Mouse (Mus musculus): ENCODE data around the gene Mybpc2. TPM values are rescaled to one million over a fixed set of nuclear protein-coding genes. Genes with fewer than 3 reads are reported as not detected.

Gene Mybpc2
- polyA plus RNA-seq, 1 experiment from 2014 or later, result 0.09 TPM

DNA sequence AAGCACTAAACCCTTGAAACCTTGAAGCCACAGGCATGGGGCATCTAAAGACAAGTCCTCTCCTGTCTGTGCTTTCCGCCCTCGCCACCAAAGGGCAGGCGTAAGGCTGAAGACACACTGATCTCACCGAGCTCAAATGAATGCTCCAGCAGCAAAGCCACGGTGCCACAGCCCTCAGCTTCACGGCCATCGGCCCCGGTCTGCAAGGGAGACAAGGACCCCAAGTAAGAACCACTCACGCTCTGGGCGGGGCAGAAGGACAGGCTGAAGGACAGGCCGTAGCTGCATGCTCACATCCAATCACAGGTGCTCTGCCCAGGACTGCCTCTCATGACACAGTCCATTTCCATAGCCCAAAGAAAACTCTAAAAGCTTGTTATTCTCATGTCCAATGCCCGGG, 29.8 kb downstream of the Mybpc2 start:
- Histone ChIP-seq H3K9me3 (no peaks in the 10 kb centered on the region), H3K27me3 (peaks cover 5% of the 10 kb centered on the region; the same call in 1 of the 2 replicates), H3K4me3 (replicated peaks) (no peak overlapping the region), H3K4me2 (no peak overlapping the region), H3K4me1 (replicated peaks) (peaks cover 20% of the 10 kb centered on the region), H3K27ac (no peak overlapping the region), H3K9ac (replicated peaks) (no peak overlapping the region), H3K36me3 (peaks cover 56% of the 10 kb centered on the region)
- WGBS, result 94% methylated on average over 12 of the region's 12 CpGs
- ATAC-seq (ENCODE audit: insufficient number of reproducible peaks, insufficient read depth, low FRiP score, low TSS enrichment, low read depth), result no peak

DNA sequence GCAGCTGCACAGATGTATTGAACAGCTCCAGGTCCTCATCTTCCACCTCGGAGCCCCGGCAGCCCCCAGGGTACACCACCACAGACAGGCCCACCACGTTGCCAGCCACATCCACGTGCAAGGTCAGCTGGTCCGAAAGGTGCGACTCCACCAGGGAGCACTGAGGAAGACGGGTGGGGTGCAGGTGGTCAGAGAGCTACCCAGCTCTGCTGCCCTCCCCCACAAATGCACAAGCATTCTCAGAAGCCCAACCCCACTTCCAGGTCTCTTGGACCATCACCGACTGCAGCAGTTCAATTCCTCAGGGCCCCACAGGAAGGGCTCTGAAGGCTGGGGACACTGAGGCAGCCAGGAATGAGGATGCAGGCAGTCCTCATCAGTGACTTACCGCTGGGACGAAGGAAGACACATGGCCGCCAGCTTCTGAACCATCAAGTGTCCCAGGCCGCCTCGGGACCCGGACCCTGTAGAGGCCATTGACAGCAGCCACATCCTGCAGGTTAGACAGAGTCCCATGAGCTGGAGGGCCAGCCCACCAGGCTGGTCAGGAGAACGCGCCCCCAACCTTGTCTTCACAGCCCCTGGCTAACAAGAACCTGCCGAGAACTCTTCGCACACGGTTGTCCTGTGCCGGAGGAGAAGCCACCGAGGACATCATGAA, 32.2 kb downstream of the Mybpc2 start:
- H3K27ac ChIP-seq, result no peak overlapping the region
- H3K27me3 ChIP-seq, result no peaks in the 10 kb centered on the region
- ATAC-seq (ENCODE audit: insufficient number of reproducible peaks, insufficient read depth, low FRiP score, low TSS enrichment, low read depth), result no peak
- peaks cover 64% of the 10 kb centered on the region for H3K36me3 ChIP-seq
- H3K4me1 ChIP-seq (replicated peaks), result peaks cover 17% of the 10 kb centered on the region
- H3K4me3 ChIP-seq (replicated peaks), result no peak overlapping the region
- no peak overlapping the region for H3K9ac ChIP-seq (replicated peaks)
- WGBS, result 94% methylated on average over 21 of the region's 21 CpGs
- no peaks in the 10 kb centered on the region for H3K9me3 ChIP-seq
- no peak overlapping the region for H3K4me2 ChIP-seq

DNA sequence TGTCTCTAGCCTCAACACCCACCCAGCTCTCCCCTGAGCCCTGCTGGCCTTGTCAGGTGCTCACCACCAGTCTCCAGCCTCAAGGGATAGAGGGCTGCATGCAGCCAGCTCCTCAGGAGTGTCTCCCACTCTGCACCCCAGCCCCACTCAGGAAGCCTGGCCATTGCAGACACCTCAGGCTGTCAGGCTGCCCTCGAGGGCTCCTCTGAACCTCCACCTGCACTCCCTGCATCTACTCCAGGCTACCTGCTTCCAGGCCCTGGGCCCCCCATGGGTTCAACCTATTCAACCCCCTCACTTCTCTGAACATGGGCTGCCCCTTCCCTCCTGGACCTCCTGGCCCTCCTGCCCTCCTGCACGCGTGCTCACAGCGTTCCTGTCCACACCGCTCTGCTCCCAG, 33.1 kb downstream of the Mybpc2 start:
- ATAC-seq (ENCODE audit: insufficient number of reproducible peaks, insufficient read depth, low FRiP score, low TSS enrichment, low read depth), result no peak
- Histone ChIP-seq H3K27ac (no peak overlapping the region), H3K9me3 (no peaks in the 10 kb centered on the region), H3K9ac (replicated peaks) (no peak overlapping the region), H3K4me2 (no peak overlapping the region), H3K27me3 (no peaks in the 10 kb centered on the region), H3K4me1 (replicated peaks) (peaks cover 14% of the 10 kb centered on the region), H3K4me3 (replicated peaks) (no peak overlapping the region), H3K36me3 (peaks cover 64% of the 10 kb centered on the region)
- WGBS, result 93% methylated on average over 5 of the region's 5 CpGs

DNA sequence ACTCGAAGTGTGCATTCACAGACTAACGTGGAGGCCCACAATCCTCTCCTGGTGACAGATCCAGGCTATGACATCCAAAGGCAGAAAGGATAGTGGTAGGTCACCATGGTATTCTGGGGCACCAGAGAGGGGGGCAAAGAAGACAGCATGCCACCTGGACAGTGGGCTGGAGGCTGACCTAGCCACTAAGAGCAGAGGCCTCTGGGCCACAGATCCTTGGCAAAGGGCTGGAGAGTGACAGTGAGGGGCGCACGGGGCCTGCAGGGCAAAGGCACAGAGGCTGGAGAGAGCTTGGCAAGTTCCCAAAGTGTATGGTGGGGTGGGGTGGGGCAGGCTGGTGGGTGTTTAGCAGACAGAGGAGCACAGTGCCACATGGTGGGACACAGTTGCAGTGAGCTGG, 34.2 kb downstream of the Mybpc2 start:
- ATAC-seq (ENCODE audit: insufficient number of reproducible peaks, insufficient read depth, low FRiP score, low TSS enrichment, low read depth), result no peak
- Histone ChIP-seq H3K27ac (no peak overlapping the region), H3K9ac (replicated peaks) (no peak overlapping the region), H3K36me3 (peaks cover 64% of the 10 kb centered on the region), H3K9me3 (no peaks in the 10 kb centered on the region), H3K4me1 (replicated peaks) (peaks cover 9% of the 10 kb centered on the region), H3K4me3 (replicated peaks) (no peak overlapping the region), H3K27me3 (no peaks in the 10 kb centered on the region), H3K4me2 (no peak overlapping the region)
- WGBS, result 97% methylated on average over 4 of the region's 4 CpGs

DNA sequence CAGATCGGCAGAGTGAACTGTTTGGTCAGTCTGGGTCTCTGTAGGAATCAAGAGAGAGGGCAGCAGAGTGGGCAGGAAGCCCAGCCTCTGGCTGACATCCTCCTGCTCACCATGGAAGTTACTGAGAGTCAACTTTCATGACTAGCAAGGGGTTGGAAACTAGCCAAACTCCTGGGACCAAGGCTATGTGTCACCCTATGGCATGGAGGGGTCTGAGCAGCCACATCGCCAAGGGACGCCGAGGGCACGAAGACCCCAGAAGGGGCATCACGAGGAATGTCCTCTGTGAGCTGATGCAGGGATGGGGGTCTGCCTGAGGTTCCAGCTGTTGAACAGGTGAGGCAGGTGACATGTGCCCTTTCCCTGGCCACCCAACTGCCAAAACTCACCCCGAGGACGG, 35.9 kb downstream of the Mybpc2 start:
- Histone ChIP-seq H3K4me3 (replicated peaks) (no peak overlapping the region), H3K36me3 (peaks cover 51% of the 10 kb centered on the region), H3K27me3 (no peaks in the 10 kb centered on the region), H3K4me2 (no peak overlapping the region), H3K9ac (replicated peaks) (no peak overlapping the region), H3K9me3 (no peaks in the 10 kb centered on the region), H3K4me1 (replicated peaks) (no peaks in the 10 kb centered on the region), H3K27ac (no peak overlapping the region)
- no peak for ATAC-seq (ENCODE audit: insufficient number of reproducible peaks, insufficient read depth, low FRiP score, low TSS enrichment, low read depth)
- 89% methylated on average over 8 of the region's 8 CpGs for WGBS

DNA sequence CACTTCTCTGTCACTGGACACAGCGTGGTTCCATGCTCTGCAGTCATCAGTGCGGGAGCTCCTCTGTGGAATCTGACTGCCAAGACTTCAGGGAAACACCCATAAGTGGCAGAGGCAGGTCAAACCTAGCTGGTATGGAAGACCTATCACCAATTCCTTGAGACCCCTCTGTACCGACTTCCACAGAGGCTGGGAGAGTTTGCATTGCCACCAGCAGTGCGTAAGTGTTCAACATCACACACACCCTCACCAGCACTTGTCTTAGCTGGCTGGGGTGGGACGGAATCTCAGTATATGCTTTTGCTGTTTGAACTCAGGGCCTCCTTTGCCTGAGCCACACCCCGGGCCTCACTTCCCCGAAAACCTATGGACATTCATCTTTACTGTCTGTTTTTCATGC, 36.5 kb downstream of the Mybpc2 start:
- Histone ChIP-seq H3K9ac (replicated peaks) (no peak overlapping the region), H3K4me3 (replicated peaks) (no peak overlapping the region), H3K36me3 (peaks cover 45% of the 10 kb centered on the region), H3K4me1 (replicated peaks) (no peaks in the 10 kb centered on the region), H3K4me2 (no peak overlapping the region), H3K27ac (no peak overlapping the region), H3K27me3 (peaks cover 4% of the 10 kb centered on the region; the same call in 1 of the 2 replicates), H3K9me3 (no peaks in the 10 kb centered on the region)
- WGBS, result 87% methylated on average over 7 of the region's 7 CpGs
- no peak for ATAC-seq (ENCODE audit: insufficient number of reproducible peaks, insufficient read depth, low FRiP score, low TSS enrichment, low read depth)

DNA sequence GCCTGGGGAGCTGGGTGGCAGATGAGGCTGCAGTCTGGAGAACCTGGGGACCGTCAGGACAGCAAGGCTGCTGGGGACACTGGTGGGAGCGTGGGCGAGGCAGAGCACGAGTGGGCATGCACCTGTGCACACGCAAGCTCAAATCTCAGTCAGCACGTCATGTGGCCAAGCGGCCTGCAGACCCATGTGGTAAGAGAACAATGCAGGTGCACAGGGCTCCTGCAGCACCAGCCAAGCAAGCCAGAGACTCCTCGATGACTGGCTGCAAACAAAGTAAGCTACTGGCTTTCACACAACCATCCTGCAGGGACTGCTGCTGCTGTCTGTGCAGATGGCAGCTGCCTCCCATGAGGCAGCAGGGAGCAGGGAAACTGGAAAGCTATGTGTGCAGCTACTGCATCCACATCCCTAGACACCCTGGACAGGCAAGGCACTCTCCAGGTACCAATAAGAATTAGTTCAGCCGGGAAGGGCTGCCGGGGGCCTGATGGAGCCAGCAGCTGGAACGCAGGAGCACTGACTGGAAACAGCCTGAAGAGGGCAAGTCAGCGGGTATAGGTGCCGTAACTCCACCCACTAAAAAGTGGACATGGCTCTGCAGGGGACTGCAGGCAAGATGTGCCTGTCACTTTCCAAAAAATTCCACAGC, 37.4 kb downstream of the Mybpc2 start:
- no peak overlapping the region for H3K27ac ChIP-seq
- H3K9me3 ChIP-seq, result no peaks in the 10 kb centered on the region
- H3K4me2 ChIP-seq, result no peak overlapping the region
- no peak overlapping the region for H3K4me3 ChIP-seq (replicated peaks)
- 67% methylated on average over 13 of the region's 13 CpGs for WGBS
- H3K4me1 ChIP-seq (replicated peaks), result no peaks in the 10 kb centered on the region
- H3K36me3 ChIP-seq, result peaks cover 36% of the 10 kb centered on the region
- ATAC-seq (ENCODE audit: insufficient number of reproducible peaks, insufficient read depth, low FRiP score, low TSS enrichment, low read depth), result no peak
- H3K9ac ChIP-seq (replicated peaks), result no peak overlapping the region
- peaks cover 13% of the 10 kb centered on the region; the same call in 1 of the 2 replicates for H3K27me3 ChIP-seq

DNA sequence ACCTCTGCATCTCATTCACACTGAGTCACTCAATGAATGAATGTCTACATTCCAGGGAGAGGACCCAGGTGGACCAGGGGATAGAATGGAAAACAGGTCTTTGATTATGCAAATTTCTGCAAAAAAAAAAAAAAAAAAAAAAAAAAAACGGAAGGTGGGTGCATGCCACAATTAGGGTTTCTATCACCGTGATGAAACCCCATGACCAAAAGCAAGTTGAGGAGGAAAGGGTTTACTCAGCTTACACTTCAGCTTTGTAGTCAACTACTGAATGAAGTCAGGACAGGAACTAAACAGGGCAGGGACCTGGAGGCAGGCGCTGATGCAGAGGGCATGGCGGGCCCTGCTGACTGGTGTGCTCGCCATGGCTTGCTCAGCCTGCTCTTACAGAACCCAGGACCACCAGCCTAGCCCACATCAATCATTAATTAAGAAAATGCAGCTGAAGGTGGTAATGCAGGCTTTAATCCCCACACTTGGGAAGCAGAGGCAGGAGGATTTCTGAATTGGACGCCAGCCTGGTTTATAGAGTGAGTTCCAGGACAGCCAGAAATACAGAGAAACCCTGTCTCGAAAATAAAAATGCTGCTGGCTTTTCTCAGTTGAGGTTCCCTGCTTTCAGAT, 38.8 kb downstream of the Mybpc2 start:
- no peak overlapping the region for H3K4me2 ChIP-seq
- H3K9ac ChIP-seq (replicated peaks), result no peak overlapping the region
- peaks cover 24% of the 10 kb centered on the region for H3K27me3 ChIP-seq
- H3K4me3 ChIP-seq (replicated peaks), result no peak overlapping the region
- no peak overlapping the region for H3K27ac ChIP-seq
- ATAC-seq (ENCODE audit: insufficient number of reproducible peaks, insufficient read depth, low FRiP score, low TSS enrichment, low read depth), result no peak
- H3K4me1 ChIP-seq (replicated peaks), result no peaks in the 10 kb centered on the region
- peaks cover 22% of the 10 kb centered on the region for H3K36me3 ChIP-seq
- 76% methylated on average over 6 of the region's 7 CpGs for WGBS
- H3K9me3 ChIP-seq, result no peaks in the 10 kb centered on the region

DNA sequence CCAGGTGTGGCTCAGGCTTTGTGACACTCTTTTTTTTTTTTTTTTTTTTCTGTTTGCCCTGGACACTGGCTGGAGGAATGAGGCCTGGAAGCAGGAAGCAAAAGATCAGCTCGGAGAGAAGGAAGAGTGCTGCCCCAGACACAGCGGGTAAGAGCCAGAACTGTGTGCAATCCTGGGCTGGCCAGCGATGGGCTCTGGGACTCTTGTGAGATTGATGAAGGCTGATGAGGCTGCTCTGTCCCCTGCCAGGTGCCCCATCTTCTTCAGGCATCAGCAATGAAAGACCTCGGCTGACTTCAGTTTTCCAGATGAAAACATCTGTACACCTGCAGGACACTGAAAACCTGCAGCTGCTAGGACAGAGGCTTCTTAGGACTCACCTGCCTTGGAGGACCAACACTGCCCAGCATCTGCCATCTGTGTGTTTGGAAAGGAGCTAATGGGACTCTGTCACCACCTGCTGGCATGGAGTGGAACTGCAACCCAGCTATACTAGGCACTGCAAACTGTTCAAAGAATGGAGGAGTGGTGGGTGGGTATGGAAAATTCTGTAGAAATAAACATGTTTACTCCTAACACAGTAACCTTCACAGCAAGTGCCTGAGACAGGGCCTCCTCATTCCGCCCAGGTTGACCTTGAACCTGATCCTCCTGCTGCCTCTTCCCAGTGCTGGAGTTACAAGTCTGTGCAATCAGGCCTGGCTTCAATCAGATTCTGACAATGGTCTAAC, 39.5 kb downstream of the Mybpc2 start:
- H3K27ac ChIP-seq, result no peak overlapping the region
- ATAC-seq (ENCODE audit: insufficient number of reproducible peaks, insufficient read depth, low FRiP score, low TSS enrichment, low read depth), result peak; percentile 54; the same call in 1 of the 2 replicates
- H3K4me2 ChIP-seq, result no peak overlapping the region
- no peak overlapping the region for H3K9ac ChIP-seq (replicated peaks)
- H3K4me3 ChIP-seq (replicated peaks), result no peak overlapping the region
- no peaks in the 10 kb centered on the region for H3K9me3 ChIP-seq
- 31% methylated on average over 5 of the region's 5 CpGs for WGBS
- peaks cover 15% of the 10 kb centered on the region for H3K36me3 ChIP-seq
- H3K27me3 ChIP-seq, result peaks cover 29% of the 10 kb centered on the region
- H3K4me1 ChIP-seq (replicated peaks), result no peaks in the 10 kb centered on the region

DNA sequence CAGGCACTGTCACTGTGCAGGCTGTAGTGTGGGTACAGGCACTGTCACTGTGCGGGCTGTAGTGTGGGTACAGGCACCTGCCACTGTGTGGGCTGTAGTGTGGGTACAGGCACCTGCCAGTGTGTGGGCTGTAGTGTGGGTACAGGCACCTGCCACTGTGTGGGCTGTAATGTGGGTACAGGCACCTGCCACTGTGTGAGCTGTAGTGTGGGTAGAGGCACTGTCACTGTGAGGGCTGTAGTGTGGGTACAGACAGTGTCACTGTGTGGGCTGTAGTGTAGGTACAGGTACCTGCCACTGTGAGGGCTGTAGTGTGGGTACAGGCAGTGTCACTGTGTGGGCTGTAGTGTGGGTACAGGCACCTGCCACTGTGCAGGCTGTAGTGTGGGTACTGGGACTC, 40.3 kb downstream of the Mybpc2 start:
- Histone ChIP-seq H3K27me3 (peaks cover 38% of the 10 kb centered on the region), H3K27ac (no peak overlapping the region), H3K9me3 (no peaks in the 10 kb centered on the region), H3K36me3 (peaks cover 8% of the 10 kb centered on the region; the same call in 1 of the 2 replicates), H3K4me2 (no peak overlapping the region), H3K4me3 (replicated peaks) (no peak overlapping the region), H3K4me1 (replicated peaks) (no peaks in the 10 kb centered on the region), H3K9ac (replicated peaks) (no peak overlapping the region)
- 84% methylated on average over 1 of the region's 1 CpGs for WGBS
- no peak for ATAC-seq (ENCODE audit: insufficient number of reproducible peaks, insufficient read depth, low FRiP score, low TSS enrichment, low read depth)

DNA sequence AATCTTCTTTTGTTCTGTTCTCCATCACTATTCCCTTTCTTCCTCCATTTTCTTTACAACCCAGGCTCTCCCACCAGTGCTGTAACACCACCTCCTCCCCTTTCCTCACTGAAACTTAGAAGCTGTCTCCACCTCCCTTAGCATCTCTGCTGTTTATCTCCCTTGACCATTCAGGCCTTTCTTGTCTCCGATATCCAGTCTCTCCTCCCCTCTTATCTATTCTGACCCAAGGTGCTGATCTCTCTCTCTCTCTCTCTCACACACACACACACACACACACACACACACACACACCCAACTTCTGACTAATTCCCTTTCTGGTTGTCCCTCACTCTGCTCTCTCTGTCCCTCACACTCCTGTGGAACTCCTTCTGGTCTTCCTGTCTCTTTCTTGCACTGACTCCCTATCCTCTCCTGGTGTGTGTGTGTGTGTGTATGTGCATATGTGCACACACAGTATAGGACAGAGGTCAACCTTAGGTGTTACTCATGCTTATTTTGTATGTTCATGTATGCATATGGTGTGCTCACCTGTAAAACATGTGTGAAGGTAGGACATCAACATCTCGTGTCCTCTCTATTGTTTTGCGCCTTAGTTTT, 41.5 kb downstream of the Mybpc2 start:
- ATAC-seq (ENCODE audit: insufficient number of reproducible peaks, insufficient read depth, low FRiP score, low TSS enrichment, low read depth), result no peak

More for the DNA sequence above, 41.5 kb downstream of the Mybpc2 start:
- 69% methylated on average over 3 of the region's 3 CpGs for WGBS
- Histone ChIP-seq H3K4me1 (replicated peaks) (no peaks in the 10 kb centered on the region), H3K36me3 (no peaks in the 10 kb centered on the region), H3K9me3 (no peaks in the 10 kb centered on the region), H3K4me3 (replicated peaks) (no peak overlapping the region), H3K9ac (replicated peaks) (no peak overlapping the region), H3K27me3 (peaks cover 50% of the 10 kb centered on the region), H3K27ac (no peak overlapping the region), H3K4me2 (no peak overlapping the region)

Measured in limb, embryonic 12.5 days (tissue).